Comparison of ENCODE assay signal across 8 mouse cellular contexts in genomic region chr8:71485142-71486135, GRCm38 (mm10). TPM values are rescaled to one million over a fixed set of nuclear protein-coding genes. Genes with fewer than 3 reads are reported as not detected.
DNase-seq lines count a peak whose midpoint lies in the region.

Gene Ano8 (minus strand): TSS chr8:71485963.

- intact Hi-C loops in gastrocnemius, postnatal 14 days (cut with DNase I; ENCODE audit: low total_unique reads): no loop called here
- intact Hi-C loops in left cerebral cortex, postnatal 10 days (cut with DNase I): no loop called here

- H3K27me3 ChIP-seq in megakaryocyte, embryonic 14.5 days (replicated peaks): peaks cover 17% of the 10 kb centered on the region

- peak within 1 kb of the TSS; percentile 94 for H3K4me3 ChIP-seq in megakaryocyte, embryonic 14.5 days (replicated peaks)

- peak; percentile 93 for DNase-seq in ZHBTc4 (ENCODE audit: low read depth, low spot score)
- peak; percentile 88 to 89 for DNase-seq in cerebellum, postnatal 36 days
- DNase-seq in gastrocnemius, postnatal 14 days: peak; percentile 88
- peak; percentile 88 for DNase-seq in induced T-regulatory cell, adult 2 months (ENCODE audit: low read depth)
- peak; percentile 78 to 92 for DNase-seq in left cerebral cortex, postnatal 10 days (ENCODE audit: extremely low spot score in 1 of 2, low spot score in 2 of 2)
- peak; percentile 88 to 90 for DNase-seq in right cerebral cortex, adult 2 months (ENCODE audit: low spot score in 2 of 2)
- peak; percentile 75 for DNase-seq in urinary bladder, postnatal 25 days (ENCODE audit: low spot score)

- no peaks in the 10 kb centered on the region for H3K9me3 ChIP-seq in megakaryocyte, embryonic 14.5 days

- H3K4me1 ChIP-seq in megakaryocyte, embryonic 14.5 days: peaks cover 70% of the 10 kb centered on the region

- H3K36me3 ChIP-seq in megakaryocyte, embryonic 14.5 days (replicated peaks; ENCODE audit: low read length): peaks cover 9% of the 10 kb centered on the region

RNA-seq across cellular contexts. Expression of gene Ano8, which starts in this region (rescaled TPM):
- 10 to 100 TPM; 14.4 to 16.2 TPM for total RNA-seq in gastrocnemius, postnatal 14 days (2021)
- 10 to 100 TPM; 67.7 to 71.5 TPM for total RNA-seq in left cerebral cortex, postnatal 10 days (2021)
- polyA plus RNA-seq in megakaryocyte, embryonic 14.5 days (2012; ENCODE audit: insufficient read depth, low replicate concordance): 3.3 and 3.4 TPM in 2 replicates

Comparison
In these comparisons a context has a peak if more than half of its experiments do, and no peak if none do; other contexts are left out.
1. Peak in every context shown above with its lines: DNase-seq and H3K4me3 ChIP-seq.
2. RNA of gene Ano8 (total RNA-seq): 67.7 to 71.5 TPM in left cerebral cortex, postnatal 10 days; 14.4 to 16.2 TPM in gastrocnemius, postnatal 14 days; every median in the first group is over 4 times any median in the second.